Mouse (Mus musculus) gastrocnemius, postnatal 36 days (tissue): Measurements from ENCODE around the gene BC051019. TPM values are rescaled to one million over a fixed set of nuclear protein-coding genes. Genes with fewer than 3 reads are reported as not detected.

ENCODE experiments used
- DNase-seq, 2 experiments: peaks; one replicate each; pipeline ENCODE4 v3.0.0; 2022
- intact Hi-C: fragments of 180-260 bp; cut with DNase I; formaldehyde crosslinking; loops from one replicate; pipeline ENCODE4 v1.15.1; 2025
- long read RNA-seq, 2 experiments: library from polyadenylated mRNA; stranded (forward); transcript quantifications; one replicate each; pipeline ENCODE4 v2.0.0; 2021
- total RNA-seq, 2 experiments: library from RNA; stranded (reverse); gene quantifications; 2 replicates each; pipeline ENCODE4 v1.2.3; 2021

The BC051019 gene
- total RNA-seq = not detected
- long read RNA-seq, experiment 1 = 0 reads
- long read RNA-seq, experiment 2 = 0 reads

DNA sequence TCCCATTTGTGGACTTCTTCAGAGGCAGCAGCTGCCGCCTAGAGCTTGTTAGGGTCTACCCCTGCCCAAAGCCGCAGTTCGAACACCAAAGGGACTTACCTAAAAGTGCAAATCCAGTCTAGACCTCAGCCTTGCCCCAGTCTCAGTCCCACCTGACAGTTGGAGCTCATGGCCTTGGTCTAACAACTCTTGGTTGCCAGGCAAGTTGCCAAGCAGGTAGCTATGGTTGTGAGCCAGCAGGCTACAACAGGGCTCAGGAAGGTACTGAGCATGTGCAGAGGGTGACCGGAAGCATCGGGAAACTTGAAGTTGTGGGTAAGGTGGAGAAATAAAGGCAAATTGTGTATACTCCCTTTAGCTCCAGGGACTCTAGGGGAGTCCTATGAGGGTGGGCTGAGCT is at the start of gene BC051019:
Gene BC051019 (minus strand): TSS at position 154 of the 400 bp plus-strand sequence.
- DNase-seq = no peak
- intact Hi-C loops = no loop called here

DNA sequence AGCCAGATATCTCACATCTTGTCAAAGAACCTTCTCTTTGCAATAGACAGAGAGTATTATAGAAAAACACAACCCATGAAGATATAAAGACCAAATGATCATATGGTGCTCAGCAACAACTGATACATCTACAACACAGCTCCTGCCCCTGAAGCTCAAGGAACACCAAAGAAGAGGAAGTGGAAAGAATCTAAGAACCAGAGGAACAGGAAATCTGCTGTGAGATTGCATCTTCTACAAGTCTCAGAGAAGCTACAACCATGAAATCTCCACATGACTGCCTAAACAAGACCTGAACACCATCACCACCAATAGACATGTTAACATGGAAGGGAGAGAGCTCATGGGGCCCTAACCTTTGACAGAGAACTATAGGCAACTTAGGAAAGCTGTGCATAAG is 48.6 kb upstream of the BC051019 start:
- DNase-seq = no peak
- intact Hi-C loops = no loop called here

DNA sequence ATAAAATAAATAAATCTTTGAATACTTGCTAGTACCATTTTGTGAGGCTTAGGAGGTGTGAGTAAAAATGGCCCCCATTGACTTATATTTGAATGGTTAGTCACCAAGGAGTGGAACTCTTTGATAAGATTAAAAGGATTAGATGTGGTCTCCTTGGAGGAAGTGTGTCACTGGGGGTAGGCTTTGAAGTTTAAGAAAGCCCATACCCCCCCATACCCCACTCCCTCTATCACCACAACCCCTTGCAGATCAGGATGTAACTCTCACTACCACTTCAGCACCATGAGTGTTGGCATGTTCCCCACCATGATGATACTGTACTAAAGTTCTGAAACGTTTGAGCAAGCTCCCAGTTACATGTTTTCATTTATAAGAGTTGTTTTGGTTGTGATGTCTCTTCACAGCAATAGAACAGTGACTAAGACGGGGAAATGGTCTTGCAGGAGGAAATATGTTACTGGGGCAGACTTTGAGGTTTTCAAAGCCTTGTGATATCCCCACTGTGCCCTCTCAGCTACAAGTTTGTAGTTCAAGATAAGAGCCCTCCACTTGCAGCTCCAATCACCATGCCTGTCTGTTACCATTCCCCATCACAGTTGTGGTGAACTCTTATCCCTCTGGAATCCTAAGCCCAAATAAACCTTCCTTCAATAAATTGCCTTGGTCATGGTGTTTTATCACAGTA is 45.2 kb upstream of the BC051019 start:
- intact Hi-C loops = no loop called here
- no peak for DNase-seq

DNA sequence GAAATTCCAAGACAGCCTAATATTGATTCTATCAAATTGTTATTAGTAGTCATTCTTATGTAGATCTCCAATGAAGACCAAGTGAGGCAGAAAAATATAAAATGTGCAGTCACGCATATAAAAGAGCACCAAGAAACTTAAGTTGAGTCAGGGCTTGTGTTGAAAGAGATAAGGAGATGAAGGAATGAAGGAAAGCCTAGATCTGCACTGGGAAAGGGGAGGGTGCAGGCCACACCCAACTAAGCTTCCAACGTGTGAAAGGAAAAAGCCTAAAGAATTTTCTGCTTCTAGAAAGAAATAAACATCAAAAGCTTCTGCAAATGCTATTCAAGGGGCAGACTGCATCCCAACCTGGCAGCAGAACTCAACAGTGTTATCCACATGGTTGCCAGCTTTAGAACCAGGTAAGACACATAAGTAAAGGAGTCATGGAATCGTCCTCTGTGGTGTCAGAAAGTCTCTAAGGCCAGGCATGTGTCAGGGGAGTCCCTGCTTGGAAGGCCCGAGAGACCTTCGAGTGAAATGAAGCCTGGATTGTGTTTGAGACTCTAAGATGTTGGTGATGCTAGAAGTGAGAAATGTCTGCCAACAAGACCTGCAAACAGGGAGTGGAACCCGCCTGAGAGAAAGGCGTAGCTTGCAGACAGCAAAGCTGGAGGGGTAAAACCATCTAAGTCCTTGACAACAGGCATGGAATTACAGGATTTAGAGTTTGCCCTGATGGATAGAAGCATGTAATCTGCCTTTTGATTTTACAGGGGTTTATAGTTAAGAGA is 44.1 kb upstream of the BC051019 start:
- no peak for DNase-seq
- intact Hi-C loops = no loop called here

DNA sequence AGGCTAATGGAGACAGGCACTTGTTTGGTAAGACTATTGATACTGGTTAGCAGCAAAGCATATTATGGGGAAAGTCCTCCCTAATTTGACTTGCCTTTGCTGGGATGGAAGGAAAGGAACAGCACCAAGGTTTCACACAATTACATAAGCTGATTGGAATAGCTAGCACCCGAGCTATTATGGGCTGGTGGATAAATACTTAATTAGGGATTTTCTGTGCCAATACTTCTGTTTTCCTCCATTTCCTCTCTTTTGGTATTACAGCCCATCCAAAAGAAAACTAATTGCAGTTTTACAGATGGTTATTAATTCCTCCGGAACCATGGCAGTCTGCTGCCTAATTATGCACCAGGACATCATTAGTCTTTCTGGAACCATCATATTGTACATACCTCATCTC is 40.4 kb upstream of the BC051019 start:
- DNase-seq = no peak
- intact Hi-C loops = no loop called here

DNA sequence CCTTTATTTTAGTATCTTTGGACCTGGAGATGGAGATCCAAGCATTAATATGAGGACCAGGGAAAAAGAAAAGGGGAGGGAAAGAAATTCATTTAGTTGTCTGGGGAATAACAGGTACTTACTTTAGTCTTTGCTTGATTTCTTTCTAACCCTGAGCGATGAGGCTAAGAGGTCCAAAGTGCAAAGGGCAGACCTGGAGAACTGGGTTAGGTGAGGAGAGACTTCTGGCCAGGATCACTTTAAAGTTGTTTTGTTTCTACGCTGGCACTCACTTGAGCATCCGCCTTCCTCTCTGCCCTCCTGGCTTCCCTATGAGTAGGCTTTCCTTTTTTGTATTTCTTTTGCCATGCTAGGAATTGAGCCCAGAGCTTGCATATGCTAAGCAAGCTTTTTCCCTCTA is 32.6 kb upstream of the BC051019 start:
- intact Hi-C loops = no loop called here
- no peak for DNase-seq

DNA sequence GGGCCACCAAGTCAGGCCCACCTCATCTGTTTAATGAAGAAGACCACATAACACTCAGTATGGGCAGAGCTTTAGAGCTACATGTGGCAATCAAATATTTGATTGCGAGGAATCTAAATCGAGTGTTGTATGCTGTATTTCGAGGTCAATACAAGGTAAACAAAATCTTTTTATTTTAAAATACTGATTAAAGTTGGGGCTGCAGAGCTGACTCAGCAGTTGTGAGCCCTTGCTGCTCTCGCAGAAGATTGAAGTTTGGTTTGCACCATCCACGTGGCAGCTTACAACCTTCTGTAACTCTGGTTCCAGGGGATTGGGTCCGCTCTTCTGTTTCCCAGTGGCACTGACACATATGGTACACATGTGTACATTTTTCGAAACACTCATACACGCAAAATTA is 30.4 kb upstream of the BC051019 start:
- intact Hi-C loops = no loop called here
- no peak for DNase-seq

DNA sequence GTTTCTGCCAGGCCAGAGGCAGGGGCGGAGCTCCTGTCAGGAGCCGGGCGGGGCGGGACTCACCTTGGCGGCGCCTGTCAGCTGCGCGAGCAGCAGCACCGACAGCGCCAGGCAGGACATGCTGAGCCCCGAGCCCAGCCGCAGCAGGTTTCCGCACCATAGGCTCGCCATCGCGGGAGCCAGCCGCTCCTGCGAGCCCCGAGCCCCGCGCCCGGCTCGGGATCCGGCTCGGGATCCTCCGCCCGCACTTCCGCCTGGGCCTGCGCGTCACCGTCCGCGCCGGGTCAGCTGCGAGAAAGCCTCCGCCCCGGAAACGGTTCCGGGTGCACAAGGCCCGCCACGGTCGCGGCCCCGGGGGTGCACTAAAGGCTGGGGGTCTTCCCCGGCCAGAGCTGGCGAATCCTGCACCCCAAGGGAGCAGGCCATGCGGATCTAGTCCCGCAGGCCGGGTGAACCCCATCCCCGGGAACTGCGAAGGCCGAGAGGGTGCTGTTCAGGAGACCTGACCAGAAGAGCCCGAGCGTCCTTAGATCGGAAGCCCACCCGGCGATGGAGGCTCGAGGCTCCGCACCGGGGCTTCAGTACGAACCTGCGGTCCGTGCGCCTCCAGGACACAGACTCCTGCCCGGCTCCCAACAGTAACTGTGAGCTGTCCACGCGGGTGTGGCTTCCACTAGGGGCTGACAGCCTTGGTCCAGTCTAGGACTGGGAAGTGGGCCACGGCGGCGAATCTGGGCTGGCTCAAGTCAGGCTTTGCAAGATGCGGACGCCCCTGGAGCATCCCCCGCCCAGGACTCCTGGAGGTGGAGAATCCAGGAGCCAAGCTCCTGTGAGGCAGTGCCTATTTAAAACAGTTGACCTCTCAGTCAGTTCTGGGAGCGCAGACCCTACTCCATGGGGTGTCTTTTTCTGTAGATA is 28.6 kb upstream of the BC051019 start, which contains the start of gene Tmem9b:
Gene Tmem9b (minus strand): TSS at position 868 of the 918 bp plus-strand sequence.
- DNase-seq = peak; percentile 69 to 79
- intact Hi-C loops = no loop called here

DNA sequence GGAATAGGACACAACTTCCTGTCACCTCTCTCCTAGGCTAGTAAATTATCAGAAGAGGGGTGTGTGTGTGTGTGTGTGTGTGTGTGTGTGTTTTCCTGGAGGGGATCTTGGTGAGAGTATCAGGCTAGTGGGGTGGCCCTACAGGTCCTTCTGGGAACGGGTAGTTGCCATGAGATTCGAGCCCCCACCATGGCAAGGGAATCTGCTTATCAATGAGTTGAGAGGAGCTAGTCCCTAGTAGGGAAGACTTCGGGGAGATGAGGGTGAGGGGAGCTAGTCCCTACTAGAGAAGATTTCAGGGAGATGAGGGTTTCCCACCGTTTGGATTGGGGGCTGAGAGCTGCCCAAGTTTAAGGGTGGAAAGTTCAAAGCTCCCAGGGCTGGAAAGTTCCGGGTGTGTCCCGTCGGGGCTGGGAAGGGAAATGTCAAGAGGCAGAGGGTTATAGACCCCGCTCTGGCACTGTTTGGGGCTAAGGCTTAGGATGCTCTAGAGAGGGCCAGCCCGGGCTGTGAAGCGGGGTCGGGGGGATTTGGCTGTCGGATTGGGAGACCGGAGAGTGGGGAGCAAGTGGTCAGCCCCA is 27.9 kb upstream of the BC051019 start:
- DNase-seq = no peak
- intact Hi-C loops = no loop called here

DNA sequence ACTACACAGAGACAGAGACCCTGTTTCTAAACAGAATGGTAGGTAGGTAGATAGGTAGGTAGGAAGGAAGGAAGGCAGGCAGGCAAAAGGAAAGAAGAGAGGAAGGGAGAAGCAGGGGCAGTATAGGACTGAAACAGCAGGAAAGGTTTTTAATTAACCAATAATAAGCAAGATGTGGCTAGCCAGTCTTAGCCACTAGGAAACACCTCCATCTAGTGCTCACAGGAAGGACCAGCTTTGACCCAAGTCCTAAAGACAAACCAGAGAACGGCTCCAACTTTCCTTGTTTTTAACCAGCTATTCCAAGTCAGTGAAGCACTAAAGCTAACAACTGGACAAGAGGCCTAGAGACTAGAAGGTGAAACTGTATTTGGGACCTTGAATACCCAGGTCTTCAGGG is 24.1 kb upstream of the BC051019 start:
- no peak for DNase-seq
- intact Hi-C loops = no loop called here

DNA sequence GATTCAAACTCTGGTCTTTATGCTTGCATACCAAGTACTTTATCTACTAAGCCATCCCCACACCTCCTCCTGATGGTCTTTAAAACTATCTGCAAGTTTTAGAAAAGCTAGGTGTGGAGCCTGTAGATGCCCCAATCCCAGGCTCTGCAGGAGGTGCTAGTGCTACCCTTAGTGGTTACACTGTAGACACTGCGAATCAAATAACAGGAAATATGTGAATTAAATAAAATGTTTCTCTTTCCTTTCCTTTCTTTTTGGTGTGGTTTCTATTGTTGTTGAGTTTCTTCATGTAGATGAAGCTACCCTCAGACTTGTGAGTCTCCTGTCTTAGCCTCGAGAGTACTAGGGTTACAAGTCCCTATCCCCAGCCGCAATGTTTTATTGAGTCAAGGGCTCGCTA is 18.1 kb upstream of the BC051019 start:
- intact Hi-C loops = no loop called here
- no peak for DNase-seq

DNA sequence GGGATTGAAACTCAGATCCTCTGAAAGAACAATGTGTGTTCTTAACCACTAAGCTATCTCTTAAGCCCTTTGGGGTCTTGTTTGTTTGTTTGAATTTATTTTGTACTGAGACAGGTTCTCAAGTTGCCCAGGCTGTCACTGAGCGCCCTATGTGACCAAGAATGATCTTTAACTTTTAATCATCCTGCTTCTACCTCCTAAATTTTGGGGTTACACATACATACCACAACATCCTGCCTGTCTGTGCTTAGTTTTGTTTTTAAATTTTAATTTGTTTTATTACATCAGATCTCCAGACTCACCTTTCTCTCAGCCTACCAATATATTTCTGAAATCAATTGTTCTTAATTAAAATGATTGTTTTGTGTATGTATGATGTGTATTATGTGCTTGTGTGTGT is 17.4 kb upstream of the BC051019 start:
- no peak for DNase-seq
- intact Hi-C loops = no loop called here

DNA sequence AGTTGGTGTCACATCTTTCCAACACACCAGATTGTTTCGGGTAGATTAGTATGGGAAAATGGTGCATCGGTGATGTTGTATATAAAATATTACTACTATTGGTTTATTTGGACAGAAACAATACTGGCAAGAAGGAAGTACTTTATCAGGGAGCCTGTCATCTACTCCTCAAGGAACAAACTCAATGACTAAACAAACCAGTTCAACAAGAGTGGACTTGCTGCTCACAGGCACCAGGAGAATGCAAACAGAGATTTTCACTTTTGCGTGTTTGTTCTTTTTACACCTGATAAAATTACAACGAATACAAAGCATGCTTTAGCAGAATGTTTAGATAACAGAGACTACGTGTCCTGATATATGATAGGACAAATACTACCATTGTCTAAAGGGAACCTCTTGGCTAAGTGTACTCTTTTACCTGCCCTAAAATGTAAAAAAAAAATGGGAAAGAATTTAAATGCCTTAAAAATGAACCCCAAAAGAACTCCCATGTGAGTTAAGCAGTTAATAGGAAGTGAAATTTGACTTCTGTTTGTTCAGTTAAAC is 16.2 kb upstream of the BC051019 start:
- DNase-seq = no peak
- intact Hi-C loops = no loop called here

DNA sequence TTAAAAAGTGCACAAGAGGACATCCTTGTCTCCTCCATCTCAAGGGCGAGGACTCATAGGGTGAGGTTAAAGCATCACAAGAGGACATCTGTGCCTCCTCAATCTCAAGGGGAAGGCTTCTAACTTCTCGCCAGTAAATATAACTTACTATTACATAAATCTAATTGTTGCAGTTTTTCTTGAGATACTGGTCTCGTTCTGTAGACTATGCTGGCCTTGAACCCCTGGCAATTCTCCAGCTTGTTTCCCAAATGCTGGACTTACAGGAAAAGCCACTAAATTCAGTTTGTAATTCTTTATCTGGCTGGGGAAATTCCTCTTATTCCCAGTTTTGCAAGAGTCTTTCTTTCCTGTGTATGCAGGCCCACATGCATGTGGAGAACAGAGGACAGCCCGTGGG is 11.2 kb upstream of the BC051019 start:
- no peak for DNase-seq
- intact Hi-C loops = no loop called here

DNA sequence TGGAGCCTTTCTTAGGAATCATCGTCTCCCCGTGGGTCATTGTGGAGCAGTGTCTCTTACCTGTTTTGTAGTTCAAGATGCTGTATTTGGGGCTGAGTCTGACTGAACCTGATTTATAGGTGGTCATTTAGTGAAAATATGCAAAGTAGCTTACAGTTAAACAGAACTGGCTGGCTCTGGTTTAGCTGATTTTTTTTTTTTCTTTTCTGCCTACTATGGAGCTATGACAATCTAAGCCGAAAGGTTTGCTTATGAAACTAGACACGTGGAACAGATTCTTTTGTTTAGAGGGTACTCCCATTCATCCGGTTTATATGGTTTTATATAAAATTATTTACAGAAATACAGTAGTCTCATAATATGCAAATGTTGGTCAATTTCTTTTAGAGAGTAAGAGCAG is 8.0 kb upstream of the BC051019 start, which contains the start of gene Ascl3:
Gene Ascl3 (minus strand): TSS at position 101 of the 400 bp plus-strand sequence.
- intact Hi-C loops = no loop called here
- DNase-seq = no peak

DNA sequence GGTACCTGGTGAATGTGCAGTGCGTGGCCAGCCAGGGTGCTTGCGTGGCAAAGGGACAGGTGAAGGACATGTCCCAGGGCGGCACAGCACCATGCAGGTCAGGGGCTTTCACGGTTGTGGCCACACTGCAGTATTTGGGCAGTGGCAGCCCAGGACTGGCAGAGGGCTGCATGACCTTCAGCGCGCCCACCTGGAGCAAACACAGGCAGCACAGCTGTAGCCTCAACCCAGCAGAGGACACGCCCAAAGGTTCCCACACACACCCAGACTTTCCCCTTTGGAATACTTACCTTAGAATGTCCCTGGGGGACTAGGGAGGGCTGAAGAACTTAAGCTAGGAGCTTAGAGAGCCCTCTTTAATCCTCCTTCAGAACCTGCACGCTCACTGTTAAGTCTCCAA is 536 bp downstream of the BC051019 start:
- intact Hi-C loops = no loop called here
- DNase-seq = no peak

DNA sequence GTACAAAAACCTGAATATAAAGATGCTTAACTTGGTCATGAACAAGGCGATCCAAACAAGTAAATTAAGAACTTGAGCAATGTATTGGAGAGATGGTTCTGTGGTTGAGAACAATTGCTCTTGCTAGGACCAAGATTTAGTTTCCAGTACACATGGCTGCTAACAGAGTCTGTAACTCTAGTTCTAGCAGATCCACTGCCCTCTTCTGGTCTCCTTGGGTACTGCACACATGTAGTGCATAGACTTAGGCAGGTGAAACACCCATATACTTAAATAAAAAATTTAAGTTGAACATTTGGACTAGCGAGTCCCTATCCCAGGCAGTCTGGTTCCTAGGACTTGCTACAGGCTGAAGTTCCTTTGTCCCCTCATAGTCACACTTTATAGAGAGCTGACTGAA is 1.0 kb downstream of the BC051019 start:
- intact Hi-C loops = no loop called here
- DNase-seq = no peak

DNA sequence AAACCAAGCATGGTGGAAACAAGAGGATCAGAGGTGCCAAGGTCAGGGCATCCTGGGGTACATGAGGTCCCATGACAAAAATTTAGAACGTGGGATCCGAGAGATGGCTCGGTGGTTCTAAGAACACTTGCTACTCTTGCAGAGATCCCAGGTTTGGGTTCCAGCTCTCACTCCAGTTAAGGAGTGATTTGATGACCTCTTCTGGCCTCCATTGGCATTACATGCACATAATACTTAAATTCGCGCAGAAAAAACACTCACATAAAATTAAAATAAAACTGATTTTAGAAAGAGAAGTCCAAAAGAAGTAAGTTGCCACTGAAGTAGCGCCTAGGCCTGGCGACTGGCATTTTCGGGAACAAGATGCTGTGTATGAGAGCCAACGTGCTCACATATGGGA is 4.4 kb downstream of the BC051019 start:
- intact Hi-C loops = loop anchor here (5.0 kb wide), 1 partner anchor 187 kb away; no protein-coding TSS in a partner anchor
- DNase-seq = peak in 1 of 2 experiments; percentile 17

DNA sequence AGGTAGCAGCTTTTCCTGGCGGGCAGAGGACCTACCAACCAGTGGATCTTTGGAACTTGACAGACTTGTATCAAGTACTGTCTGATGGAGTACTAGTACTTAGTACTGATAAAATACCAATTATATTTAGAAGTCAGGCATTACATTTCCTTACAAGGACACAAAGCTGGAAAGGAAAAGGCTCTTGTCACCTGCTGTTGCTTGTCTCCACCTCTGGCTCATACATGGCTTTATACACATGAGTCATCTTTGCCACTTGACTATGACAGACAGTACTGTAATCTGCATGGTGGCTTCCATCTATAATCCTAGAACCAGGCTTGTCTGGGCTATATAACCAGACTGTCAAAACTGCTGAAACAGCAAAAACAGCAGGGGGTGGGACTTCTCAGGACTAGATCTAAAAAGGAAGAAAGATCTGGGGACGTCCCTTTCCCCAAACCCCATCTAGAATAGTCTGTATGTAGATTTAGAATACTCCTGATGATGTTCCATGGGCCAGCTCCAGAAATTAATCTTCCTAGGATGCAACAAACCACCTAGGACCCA is 10.1 kb downstream of the BC051019 start:
- intact Hi-C loops = no loop called here
- no peak for DNase-seq

DNA sequence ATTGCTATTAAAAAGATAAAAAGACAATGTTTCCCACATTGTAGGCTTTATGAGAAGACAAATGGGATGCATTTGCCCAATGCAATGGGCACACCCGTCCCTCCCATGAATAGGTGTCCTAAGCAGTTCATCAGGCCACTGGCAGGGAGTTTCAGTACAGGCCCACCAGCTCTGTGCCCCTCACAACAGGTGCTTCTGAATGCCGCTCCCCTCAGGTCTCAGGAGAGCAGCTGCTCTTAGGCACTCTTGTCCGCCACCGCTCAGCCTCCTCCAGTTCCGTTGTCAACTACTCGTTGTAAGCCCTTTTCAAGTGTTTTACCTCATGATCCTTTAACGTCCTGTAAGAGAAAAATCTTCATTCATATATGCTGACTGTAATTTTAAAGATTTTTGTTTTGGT is 11.5 kb downstream of the BC051019 start:
- DNase-seq = no peak
- intact Hi-C loops = no loop called here
